Mouse (Mus musculus) heart, postnatal 36 days (tissue): ENCODE measurements around the gene Mpv17l2. TPM values are rescaled to one million over a fixed set of nuclear protein-coding genes. Genes with fewer than 3 reads are reported as not detected.

ENCODE experiments used
- microRNA-seq, 2 experiments: library from miRNA; unstranded; fragments of <30 nt; microRNA quantifications; one replicate each; pipeline ENCODE4 v1.2.0; 2021; ENCODE audit warnings: borderline number of aligned reads in 2 of 2
- total RNA-seq, 2 experiments: library from RNA; stranded (reverse); gene quantifications; 2 replicates each; pipeline ENCODE4 v1.2.3; 2021

Mpv17l2 gene
- total RNA-seq, 2 experiments from 2014 or later = 28.0 to 30.8 TPM

Small RNAs within 50 kb of the gene (microRNA-seq; reads per million reads assigned to microRNA genes)
- 2.2 to 4.7 reads per million in 2 experiments for gene Mir7240

Other genes starting within 250 kb of the Mpv17l2 start
- 100 to 1,000 TPM; 133 to 138 TPM for gene Fkbp8, start 233.2 kb downstream of the Mpv17l2 start, total RNA-seq
- 10 to 100 TPM; 88.4 to 91.4 TPM for gene Kxd1, start 233.0 kb downstream of the Mpv17l2 start, total RNA-seq
- 10 to 100 TPM; 12.0 to 12.1 TPM for gene Ell, start 221.5 kb downstream of the Mpv17l2 start, total RNA-seq
- gene Isyna1, start 166.6 kb downstream of the Mpv17l2 start, total RNA-seq = 10 to 100 TPM; 22.2 to 25.8 TPM
- gene Ssbp4, start 152.1 kb downstream of the Mpv17l2 start, total RNA-seq = 10 to 100 TPM; 28.9 to 35.0 TPM
- gene Lrrc25, start 144.8 kb downstream of the Mpv17l2 start, total RNA-seq = 1 to 10 TPM; 1.9 to 3.0 TPM
- gene Gdf15, start 128.5 kb downstream of the Mpv17l2 start, total RNA-seq = 1 to 10 TPM in 1 of 2 experiments, under 1 TPM in 1; 0.22 to 1.6 TPM
- gene Pgpep1, start 100.6 kb downstream of the Mpv17l2 start, total RNA-seq = 10 to 100 TPM; 39.6 to 44.9 TPM
- gene Lsm4, start 87.7 kb downstream of the Mpv17l2 start, total RNA-seq = 10 to 100 TPM; 64.0 to 66.8 TPM
- gene Jund, start 62.0 kb downstream of the Mpv17l2 start, total RNA-seq = 100 to 1,000 TPM; 124 to 138 TPM
- under 1 TPM in 1 of 2 experiments, not detected in 1; 0.06 TPM for gene Iqcn, start 57.5 kb downstream of the Mpv17l2 start, total RNA-seq
- gene Gm3336, start 42.4 kb downstream of the Mpv17l2 start, total RNA-seq = not detected
- gene Pde4c, start 37.2 kb downstream of the Mpv17l2 start, total RNA-seq = 1 to 10 TPM; 2.0 to 3.7 TPM
- 10 to 100 TPM; 45.0 to 49.3 TPM for gene Rab3a, start 6.3 kb downstream of the Mpv17l2 start, total RNA-seq
- 10 to 100 TPM; 23.6 to 24.5 TPM for gene Pik3r2, start 15.8 kb upstream of the Mpv17l2 start, total RNA-seq
- 1 to 10 TPM; 6.4 to 8.9 TPM for gene Mast3, start 44.1 kb upstream of the Mpv17l2 start, total RNA-seq
- not detected for gene Il12rb1, start 47.5 kb upstream of the Mpv17l2 start, total RNA-seq
- 10 to 100 TPM; 11.3 to 11.4 TPM for gene Arrdc2, start 78.8 kb upstream of the Mpv17l2 start, total RNA-seq
- 10 to 100 TPM; 10.4 to 13.6 TPM for gene Kcnn1, start 102.3 kb upstream of the Mpv17l2 start, total RNA-seq
- 10 to 100 TPM; 45.2 to 49.4 TPM for gene Ccdc124, start 113.0 kb upstream of the Mpv17l2 start, total RNA-seq
- gene Slc5a5, start 131.8 kb upstream of the Mpv17l2 start, total RNA-seq = not detected
- gene Rpl18a, start 136.5 kb upstream of the Mpv17l2 start, total RNA-seq = 100 to 1,000 TPM; 895 to 990 TPM
- 10 to 100 TPM; 18.1 to 20.3 TPM for gene Map1s, start 145.0 kb upstream of the Mpv17l2 start, total RNA-seq